Mouse (Mus musculus): ENCODE measurements around the gene Mex3b.

Mex3b gene

GRCm38 (mm10) chr7:82866486-82867270 is 455 bp upstream of the Mex3b start:
- peak; percentile 96 for DNase-seq

- DNase-seq: peak; percentile 56
Measured at GRCm38 (mm10) chr7:82868309-82869230, 1.4 kb downstream of the Mex3b start.

- peak; percentile 77 for DNase-seq
Measured at GRCm38 (mm10) chr7:82869231-82870147, 2.4 kb downstream of the Mex3b start.

- DNase-seq: no peak
Measured at GRCm38 (mm10) chr7:82870148-82870513, 3.0 kb downstream of the Mex3b start.

- DNase-seq: no peak
Measured at GRCm38 (mm10) chr7:82876551-82876950, 9.4 kb downstream of the Mex3b start.

GRCm38 (mm10) chr7:82880016-82880415 is 12.9 kb downstream of the Mex3b start:
- DNase-seq: no peak

GRCm38 (mm10) chr7:82880700-82881099 is 13.6 kb downstream of the Mex3b start:
- DNase-seq: no peak

GRCm38 (mm10) chr7:82890317-82890850 is 23.3 kb downstream of the Mex3b start:
- DNase-seq: no peak

GRCm38 (mm10) chr7:82890875-82891515 is 23.9 kb downstream of the Mex3b start:
- DNase-seq: no peak

- no peak for DNase-seq
Measured at GRCm38 (mm10) chr7:82894366-82894765, 27.2 kb downstream of the Mex3b start.

GRCm38 (mm10) chr7:82895606-82896005 is 28.5 kb downstream of the Mex3b start:
- peak; percentile 43 for DNase-seq

- DNase-seq: no peak
Measured at GRCm38 (mm10) chr7:82896750-82897149, 29.6 kb downstream of the Mex3b start.

GRCm38 (mm10) chr7:82899459-82900297 is 32.5 kb downstream of the Mex3b start:
- peak; percentile 30 for DNase-seq

- DNase-seq: peak; percentile 58
Measured at GRCm38 (mm10) chr7:82903006-82903405, 35.9 kb downstream of the Mex3b start.

- peak; percentile 18 for DNase-seq
Measured at GRCm38 (mm10) chr7:82905527-82905926, 38.4 kb downstream of the Mex3b start.

GRCm38 (mm10) chr7:82907081-82907480 is 39.9 kb downstream of the Mex3b start:
- DNase-seq: peak; percentile 39

- DNase-seq: no peak
Measured at GRCm38 (mm10) chr7:82910536-82911384, 43.6 kb downstream of the Mex3b start.

- DNase-seq: no peak
Measured at GRCm38 (mm10) chr7:82911501-82911900, 44.4 kb downstream of the Mex3b start.

GRCm38 (mm10) chr7:82914297-82914696 is 47.2 kb downstream of the Mex3b start:
- DNase-seq: no peak
